Mouse (Mus musculus): ENCODE measurements around the gene Psors1c2.
A peak's percentile ranks its signal among the peaks of the same experiment; 100 is the strongest.
"Not testable (repeated sequence)": the region's sequence is repeated elsewhere in the genome, so short reads cannot be mapped to it uniquely, and the experiment has no call there.

Psors1c2 gene

DNA sequence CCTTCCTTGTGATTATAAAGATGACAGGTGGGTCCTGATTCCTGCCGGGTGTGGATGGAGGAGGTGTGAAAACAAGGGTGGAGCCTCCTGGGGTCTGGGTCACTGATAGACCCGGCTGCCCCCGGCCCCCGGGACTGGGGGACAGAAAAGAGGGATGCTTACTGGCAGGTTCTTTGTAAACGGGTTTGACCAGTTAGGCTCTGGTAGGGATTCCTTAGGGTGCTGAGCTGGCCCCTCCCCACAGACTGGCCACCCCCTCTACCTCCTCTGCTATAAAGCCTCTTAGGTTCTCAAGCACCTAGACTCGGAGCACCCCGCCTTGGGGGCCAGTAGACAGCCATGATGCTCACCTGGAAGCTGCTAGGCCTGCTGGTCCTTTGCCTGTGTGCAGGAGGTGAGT lies at the start of gene Psors1c2:
Gene Psors1c2 (plus strand): TSS at position 301 of the 400 bp plus-strand sequence.
- DNase-seq (ENCODE audit: low read depth in 2 of 2, low spot score in 2 of 2) = no peak

DNA sequence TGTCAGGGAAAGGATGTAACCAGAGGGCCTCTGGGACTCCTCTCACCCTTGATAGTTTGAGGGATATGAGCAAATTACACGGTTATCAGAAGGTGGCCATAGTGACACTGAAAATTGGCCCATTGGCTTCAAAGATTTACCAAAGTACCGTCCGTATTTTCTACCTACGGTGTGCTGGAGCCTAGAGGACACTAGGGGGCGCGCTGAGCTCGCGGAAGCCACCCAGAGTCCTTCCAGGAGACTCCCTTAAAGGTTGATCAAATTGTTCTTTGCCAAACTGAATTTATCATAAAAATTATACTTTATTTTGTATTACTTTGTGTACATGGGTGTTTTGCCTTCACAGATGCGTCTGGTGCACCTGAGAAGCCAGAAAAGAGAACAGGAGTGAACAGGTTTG lies 48.9 kb upstream of the Psors1c2 start:
- DNase-seq (ENCODE audit: low read depth in 2 of 2, low spot score in 2 of 2) = peak; percentile 48 to 63

DNA sequence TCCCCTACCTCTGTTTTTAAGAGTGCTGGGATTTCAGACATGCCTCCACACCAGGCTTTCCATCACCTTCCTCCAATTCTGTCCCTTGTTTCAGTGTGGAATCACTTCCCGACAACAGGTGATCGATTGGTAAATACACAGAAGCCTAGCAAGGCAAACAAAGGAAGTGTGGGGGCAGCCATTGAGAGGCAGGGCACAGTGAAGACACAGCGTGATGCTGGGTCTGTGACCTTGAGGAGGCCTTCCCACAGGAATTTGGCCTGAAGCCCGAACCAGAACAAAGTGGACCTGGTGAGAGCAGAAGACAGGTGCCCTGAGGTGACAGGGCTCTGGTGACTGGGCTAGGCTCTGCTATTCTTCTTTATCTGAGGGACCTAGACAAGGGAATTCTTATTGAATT lies 47.3 kb upstream of the Psors1c2 start:
- DNase-seq (ENCODE audit: low read depth in 2 of 2, low spot score in 2 of 2) = no peak

DNA sequence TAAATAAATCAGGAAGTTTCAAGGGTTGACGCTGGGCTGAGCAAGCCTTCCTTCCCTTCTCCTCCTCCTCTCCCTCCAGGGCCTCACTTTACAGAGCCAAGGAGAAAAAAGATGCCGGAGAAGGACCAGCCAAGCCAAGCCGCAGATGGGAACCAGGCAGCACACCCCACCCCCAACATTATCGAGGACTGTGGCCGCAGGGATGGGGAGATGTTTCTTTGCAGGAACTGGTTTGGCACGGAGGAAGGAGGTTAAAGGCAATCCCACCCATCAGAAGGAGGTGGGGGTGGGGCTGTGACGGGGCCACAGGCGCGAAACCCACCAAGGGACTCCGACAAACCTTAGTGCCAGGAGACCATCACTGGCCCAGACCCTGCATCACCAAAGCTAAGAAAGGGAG lies 46.3 kb upstream of the Psors1c2 start:
- no peak for DNase-seq (ENCODE audit: low read depth in 2 of 2, low spot score in 2 of 2)

DNA sequence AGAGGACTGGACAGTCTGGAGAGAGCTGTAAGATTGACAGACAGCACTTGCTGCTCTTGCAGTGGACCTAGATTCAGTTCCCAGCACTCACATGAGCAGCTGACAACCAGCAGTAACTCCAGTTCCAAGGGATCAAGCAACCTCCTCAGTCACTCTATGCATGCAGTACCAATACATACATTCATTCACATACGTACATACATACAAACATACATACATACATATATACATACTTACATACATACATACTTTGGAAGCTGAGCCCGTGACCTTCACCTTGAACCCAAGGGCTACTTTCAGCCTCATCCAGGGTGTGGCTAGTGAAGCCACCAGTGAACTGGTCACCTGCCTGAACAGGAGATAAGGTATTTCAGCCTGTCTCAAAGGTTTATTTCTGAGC lies 45.0 kb upstream of the Psors1c2 start:
- no peak for DNase-seq (ENCODE audit: low read depth in 2 of 2, low spot score in 2 of 2)

DNA sequence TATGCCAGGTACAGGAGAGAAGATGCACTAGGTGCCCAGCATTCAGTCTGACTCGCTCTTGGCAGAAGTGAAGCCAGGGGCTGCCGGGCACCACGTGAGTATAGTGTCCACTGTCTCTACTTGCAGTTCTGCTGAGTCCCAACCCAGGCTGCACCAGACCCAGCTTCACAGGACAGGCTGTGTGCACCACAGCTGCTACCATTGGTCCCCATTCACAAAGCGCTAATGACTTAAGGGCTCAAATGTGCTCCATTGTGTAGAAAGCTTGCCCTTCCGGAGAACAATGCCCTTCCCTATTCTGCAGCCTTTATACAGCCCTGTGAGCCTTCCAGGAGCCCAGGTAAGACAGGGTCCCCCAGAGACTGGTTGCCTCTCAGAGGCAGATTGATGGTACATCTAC lies 42.7 kb upstream of the Psors1c2 start:
- no peak for DNase-seq (ENCODE audit: low read depth in 2 of 2, low spot score in 2 of 2)

DNA sequence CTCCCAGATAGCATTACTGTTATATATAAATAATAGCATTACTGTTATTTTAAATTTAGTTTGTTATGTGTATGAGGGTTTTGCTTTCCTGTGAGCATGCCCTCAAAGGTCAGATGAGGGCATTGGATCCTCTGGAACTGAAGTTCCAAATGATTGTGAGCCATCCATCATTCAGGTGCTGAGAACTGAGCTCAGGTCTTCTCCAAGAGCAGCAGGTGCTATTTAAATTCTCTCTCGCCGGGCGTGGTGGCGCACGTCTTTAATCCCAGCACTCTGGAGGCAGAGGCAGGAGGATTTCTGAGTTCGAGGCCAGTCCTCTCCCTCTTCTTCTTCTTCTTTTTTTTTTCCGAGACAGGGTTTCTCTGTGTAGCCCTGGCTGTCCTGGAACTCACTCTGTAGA lies 35.9 kb upstream of the Psors1c2 start:
- no peak for DNase-seq (ENCODE audit: low read depth in 2 of 2, low spot score in 2 of 2)

DNA sequence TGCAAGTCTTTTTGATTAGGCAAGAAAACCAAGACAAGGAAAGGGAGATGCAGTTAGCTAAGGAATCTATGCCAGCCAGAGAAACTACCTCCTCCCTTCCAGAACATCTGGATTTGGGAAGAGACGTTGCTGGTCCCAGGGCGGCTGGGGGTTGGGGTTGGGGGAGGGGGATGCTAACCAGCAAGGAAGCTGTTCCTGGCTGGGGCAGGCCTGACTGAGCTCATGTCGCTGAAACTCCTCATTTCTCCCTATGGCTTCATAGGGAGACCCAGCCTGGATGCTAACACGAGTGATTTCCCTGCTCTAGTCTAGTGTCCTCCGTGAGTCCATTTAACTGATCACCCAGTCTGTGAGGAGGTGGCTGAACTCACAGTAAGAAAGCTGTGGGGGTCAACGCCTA lies 30.8 kb upstream of the Psors1c2 start:
- DNase-seq (ENCODE audit: low read depth in 2 of 2, low spot score in 2 of 2) = no peak

DNA sequence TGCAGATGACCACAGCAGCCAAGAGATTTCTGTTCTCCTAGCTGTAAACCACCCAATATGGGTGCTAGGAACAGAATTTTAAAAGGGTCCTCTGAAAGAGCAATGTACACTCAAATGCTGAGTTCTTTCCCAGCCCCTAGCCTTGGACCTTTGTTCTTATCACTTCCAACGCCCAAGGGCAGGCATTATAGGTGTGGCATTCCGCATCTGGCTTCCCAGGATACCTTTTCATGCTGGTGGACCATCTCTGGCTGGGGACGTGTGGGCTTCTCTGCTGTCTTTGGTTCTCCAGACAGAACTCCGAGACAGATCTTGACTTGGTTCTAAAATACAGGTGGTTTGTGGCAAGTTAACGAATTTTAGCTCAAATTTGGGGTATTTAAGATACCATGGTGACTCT lies 30.2 kb upstream of the Psors1c2 start:
- DNase-seq (ENCODE audit: low read depth in 2 of 2, low spot score in 2 of 2) = no peak

DNA sequence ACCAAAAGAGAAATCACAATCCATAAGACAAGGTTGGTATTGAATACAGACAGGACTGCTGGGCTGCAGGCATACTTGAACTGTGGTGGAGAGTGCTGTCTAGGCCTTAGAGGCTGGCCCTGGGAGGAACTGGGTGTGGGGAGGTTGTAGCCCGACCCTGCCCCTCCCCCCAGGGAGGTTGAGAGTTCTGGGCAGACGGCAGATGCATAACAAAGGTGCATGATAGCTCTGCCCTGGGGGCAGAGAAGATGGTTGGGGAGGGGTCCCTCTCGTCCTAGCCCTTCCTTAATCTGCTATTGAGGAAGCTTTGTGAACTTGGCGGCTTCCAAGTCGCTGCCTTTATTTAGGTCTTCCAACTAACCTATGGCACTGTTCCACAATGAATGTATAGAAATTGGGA lies 29.2 kb upstream of the Psors1c2 start:
- no peak for DNase-seq (ENCODE audit: low read depth in 2 of 2, low spot score in 2 of 2)

DNA sequence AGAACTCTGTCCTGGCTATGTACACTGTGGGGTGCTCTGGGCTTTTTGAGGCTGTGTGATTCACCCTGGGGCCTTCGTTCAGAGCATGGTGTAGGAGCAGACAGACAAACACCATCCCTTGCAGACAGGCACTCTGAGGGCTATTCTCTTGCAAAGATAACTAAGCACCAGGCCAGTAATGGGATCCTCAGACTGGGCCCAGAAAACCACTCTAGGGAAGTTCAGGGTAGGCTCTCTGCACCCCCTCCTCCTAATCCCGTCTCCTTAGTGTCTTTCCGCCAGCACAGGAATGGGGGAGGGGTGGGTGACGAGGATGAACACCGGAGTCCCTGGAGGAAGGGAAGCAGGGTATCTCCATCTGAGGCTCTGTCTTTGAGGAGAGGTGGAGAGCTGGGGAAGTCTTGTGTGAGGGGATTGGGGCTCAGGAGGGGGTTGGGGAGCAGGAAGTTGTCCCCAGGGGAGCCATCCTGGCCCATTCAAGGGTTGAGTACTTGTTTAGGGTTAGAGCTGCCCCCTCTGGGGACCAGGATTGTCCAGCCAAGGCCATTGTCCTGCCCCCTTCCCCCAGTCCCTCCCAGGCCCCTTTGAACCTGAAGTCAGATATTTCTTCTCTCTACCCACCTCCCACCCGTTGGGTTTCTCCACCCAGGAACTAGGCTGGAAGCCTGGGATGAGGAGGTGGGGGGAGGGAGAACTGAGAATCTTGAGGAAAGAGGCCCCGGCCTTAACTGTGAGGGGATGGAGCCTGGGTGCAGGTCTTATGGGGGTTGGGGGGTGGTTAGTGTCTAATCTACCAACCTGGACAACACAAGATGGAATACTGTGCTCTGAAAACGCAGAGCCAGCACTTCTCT lies 28.1 kb upstream of the Psors1c2 start:
- DNase-seq (ENCODE audit: low read depth in 2 of 2, low spot score in 2 of 2) = no peak

DNA sequence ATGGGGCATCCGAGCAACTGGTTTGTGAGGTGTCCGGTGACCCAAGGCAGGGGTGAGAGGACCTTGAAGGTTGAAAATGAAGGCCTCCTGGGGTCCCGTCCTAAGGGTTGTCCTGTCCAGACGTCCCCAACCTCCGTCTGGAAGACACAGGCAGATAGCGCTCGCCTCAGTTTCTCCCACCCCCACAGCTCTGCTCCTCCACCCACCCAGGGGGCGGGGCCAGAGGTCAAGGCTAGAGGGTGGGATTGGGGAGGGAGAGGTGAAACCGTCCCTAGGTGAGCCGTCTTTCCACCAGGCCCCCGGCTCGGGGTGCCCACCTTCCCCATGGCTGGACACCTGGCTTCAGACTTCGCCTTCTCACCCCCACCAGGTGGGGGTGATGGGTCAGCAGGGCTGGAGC lies 27.2 kb upstream of the Psors1c2 start, which contains the start of gene Pou5f1:
Gene Pou5f1 (plus strand): TSS at position 243 of the 400 bp plus-strand sequence.
- no peak for DNase-seq (ENCODE audit: low read depth in 2 of 2, low spot score in 2 of 2)

DNA sequence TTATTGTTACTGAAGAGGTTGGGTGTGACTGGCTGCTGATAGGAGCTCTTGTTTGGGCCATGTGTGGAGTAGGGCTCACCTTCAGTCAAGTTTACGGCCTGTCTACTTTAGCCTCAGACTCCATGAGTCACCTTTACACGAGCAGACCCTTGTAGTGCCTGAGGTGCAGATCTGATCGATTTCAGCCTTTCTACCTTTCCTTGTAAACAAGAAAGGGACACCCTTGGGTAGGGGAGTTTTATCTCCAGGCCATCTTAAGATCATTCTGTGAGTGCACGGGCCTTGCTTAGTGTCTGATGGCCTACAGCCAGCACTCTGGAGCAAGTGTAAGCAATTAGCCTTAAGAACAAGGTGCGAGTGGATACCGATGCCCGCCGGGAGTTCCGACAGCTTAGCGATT lies 26.1 kb upstream of the Psors1c2 start:
- DNase-seq (ENCODE audit: low read depth in 2 of 2, low spot score in 2 of 2) = no peak

DNA sequence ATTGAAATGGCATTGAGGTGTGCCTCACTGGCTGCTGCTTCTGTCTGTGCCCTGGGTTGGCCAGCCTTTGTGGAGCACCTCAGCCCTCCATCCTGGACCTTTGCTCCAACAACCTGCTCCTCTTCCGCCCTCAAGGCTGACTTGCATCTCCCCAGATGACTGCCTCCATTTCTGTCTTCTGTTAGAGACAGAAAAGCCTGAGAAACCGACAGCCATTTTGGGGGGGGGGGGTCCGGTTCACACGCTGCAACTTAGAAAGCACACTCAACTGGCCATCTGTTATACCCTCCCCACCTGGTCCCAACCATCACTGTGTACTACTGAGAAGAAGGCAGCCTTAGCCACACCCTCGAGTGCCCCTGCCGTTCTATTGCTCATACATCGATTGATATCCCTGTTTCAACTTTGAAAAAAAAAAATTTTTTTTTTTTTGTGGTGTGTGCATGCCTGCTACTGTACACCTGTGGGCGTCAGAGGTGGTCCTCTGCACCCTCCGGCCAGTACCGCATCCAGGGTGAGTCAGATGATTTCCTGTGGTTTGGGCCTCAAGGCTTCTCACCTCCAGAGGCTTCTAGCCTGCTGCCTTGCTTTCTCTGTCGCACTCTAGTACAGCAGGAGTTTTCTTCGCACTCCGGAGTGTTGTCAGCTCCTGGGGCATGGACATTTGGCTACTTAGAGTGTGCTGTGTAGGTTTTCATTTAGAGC lies 25.3 kb upstream of the Psors1c2 start:
- DNase-seq (ENCODE audit: low read depth in 2 of 2, low spot score in 2 of 2) = peak in 1 of 2 experiments; percentile 33

DNA sequence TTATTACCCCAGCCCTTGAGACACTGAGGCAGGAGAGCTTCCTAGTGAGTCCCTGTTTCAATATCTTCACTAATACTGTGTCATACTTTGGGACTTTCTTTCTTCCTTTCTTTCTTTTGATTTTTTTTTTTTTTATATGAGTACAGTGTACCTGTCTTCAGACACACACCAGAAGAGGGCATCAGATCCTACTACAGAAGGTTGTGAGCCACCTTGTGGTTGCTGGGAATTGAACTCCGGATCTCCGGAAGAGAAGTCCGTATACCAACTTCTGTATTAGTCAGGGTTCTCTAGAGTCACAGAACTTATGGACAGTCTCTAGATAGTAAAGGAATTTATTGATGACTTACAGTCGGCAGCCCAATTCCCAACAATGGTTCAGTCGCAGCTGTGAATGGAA lies 24.7 kb upstream of the Psors1c2 start:
- DNase-seq (ENCODE audit: low read depth in 2 of 2, low spot score in 2 of 2) = not testable (repeated sequence)

DNA sequence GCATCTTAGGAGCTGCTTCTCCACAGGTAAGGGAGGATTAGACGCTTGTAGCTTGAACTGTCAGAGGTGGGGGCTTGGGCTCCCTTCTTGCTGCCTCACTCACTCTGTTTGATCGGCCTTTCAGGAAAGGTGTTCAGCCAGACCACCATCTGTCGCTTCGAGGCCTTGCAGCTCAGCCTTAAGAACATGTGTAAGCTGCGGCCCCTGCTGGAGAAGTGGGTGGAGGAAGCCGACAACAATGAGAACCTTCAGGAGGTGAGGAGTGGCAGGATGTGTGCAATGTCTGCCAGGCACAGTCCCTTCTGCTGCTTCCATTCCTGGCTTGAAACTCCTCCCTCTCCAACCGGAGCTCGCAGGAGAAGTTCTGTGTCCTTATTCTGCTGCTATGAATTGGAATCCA lies 23.7 kb upstream of the Psors1c2 start:
- peak; percentile 48 to 58 for DNase-seq (ENCODE audit: low read depth in 2 of 2, low spot score in 2 of 2)

DNA sequence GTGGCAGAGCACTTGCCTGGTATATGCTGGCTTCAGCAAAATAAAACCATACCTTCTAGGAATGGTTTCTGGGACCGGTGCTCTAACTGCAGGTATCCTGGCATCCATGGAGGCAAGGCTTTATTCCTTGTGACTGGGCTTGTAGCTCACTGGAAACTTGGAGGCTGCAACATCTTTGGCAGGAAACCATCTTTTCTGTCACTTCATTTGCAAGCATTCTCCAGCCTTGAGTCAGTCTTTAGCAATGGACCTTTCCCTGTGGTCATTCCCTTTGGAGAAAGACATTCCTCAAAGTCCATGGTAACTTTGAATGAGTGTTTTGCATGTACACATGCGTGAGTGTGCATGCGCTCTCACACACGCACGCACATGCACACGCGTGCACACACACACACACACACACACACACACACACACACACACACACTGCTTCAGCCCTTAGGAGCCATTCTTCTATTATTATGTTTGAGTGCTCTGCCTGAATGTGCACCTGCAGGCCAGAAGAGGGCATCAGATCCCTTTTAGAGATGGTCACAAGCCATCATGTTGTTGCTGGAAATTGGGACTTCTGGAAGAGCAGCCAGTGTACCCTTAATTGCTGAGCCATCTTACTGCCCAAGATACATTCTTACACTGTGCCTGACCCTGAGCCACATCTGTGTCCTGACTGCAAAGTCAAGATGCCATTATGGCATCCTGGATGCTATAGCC lies 19.9 kb upstream of the Psors1c2 start:
- DNase-seq (ENCODE audit: low read depth in 2 of 2, low spot score in 2 of 2) = no peak

DNA sequence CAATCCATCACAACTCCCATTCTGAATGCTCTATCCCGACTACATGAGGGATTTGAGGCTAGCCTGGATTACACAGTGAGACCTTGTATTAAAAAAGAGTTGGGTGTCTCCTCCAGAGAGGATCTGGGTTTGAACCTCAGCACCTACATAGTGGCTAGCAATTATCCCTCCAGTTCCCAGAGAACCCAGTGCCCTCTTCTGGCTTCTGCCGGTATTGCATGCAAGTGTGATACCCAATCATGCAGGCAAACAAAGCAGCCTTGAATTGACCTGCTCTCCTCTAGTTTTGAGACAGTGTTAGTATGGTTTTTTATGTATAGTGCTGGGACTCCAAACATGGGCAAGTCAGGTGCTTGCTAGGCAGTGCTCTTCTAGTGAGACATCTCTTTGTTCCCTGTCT lies 19.1 kb upstream of the Psors1c2 start:
- peak; percentile 63 to 79 for DNase-seq (ENCODE audit: low read depth in 2 of 2, low spot score in 2 of 2)

DNA sequence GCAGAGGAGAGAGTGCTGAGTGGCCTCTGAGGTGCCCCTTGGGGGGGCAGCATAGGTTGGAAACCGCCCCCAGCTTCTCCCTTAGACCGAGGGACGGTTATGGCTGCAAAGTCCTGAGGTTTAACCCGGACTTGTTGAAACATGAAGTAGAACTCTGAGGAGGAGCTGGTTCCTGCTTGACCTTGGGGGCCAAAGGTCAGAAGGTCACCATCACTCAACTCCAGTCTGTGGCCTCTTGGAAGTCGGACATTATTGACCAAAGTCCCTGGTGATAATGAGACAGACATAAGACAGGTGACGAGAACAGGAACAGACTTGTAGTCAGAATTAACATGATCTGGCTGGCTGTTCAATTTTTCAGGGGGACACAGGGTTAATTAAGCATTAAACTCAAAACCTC lies 18.2 kb upstream of the Psors1c2 start:
- DNase-seq (ENCODE audit: low read depth in 2 of 2, low spot score in 2 of 2) = no peak

DNA sequence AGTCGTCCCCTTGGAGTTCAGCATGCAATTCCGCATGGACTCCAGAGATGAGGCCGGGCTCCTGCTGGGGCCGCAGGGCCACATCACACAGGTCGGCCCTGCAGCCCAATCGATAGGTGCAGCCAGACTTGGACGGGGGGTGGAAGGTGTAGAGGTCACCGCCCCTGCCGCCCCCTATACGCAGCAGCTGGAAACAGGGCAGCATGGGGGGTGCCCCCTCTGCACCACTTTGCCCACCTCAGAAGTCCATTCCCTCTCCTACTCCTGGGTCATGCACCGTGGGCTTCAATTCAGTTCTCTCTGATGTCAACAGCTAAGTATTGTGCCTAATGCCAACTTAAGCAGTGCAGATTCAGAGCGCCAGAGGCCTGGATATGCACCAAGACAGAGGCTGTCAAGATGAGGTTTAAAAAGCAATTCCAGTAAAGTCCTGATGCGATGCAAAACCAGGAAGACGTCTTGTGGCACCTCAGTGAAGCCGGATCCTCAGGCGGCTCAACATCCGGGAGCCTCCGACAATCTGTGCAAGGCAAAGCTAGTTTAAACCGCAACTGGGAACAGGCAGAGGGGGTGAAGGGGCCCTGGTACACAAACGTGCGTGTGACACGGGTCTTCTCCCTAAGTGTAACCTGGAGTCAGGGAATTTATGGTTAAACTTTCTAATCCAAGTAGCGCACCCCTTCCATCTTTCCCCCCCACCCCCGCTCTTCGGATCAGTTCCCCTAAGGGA lies 16.9 kb upstream of the Psors1c2 start:
- peak in 1 of 2 experiments; percentile 16 for DNase-seq (ENCODE audit: low read depth in 2 of 2, low spot score in 2 of 2)

Data from CD8-positive naive resting alpha-beta T cell, adult 2 months (primary cell).